Mouse (Mus musculus) megakaryocyte, embryonic 14.5 days (primary cell): Measurements from ENCODE around the gene Cela3b. TPM values are rescaled to one million over a fixed set of nuclear protein-coding genes. Genes with fewer than 3 reads are reported as not detected.
"Not testable (repeated sequence)": the region's sequence is repeated elsewhere in the genome, so short reads cannot be mapped to it uniquely, and the experiment has no call there.

Source experiments
- H3K27me3 ChIP-seq: replicated peaks from 2 replicates; pipeline ENCODE3; 2012; ENCODE audit warnings: inconsistent platforms
- H3K36me3 ChIP-seq: replicated peaks from 2 replicates; pipeline ENCODE3; 2012; ENCODE audit warnings: low read length, inconsistent platforms, mixed read lengths
- H3K4me1 ChIP-seq: 2 replicates; pipeline ENCODE4 v1.6.1; 2012; ENCODE audit warnings: inconsistent platforms
- H3K4me3 ChIP-seq: replicated peaks from 2 replicates; pipeline ENCODE3; 2012; ENCODE audit warnings: moderate library complexity, mild to moderate bottlenecking, inconsistent platforms
- H3K9me3 ChIP-seq: 2 replicates; pipeline ENCODE4 v1.6.1; 2012; ENCODE audit warnings: inconsistent platforms
- FLI1 ChIP-seq: IDR thresholded peaks from 2 replicates; pipeline ENCODE4 v1.6.1; 2012; ENCODE audit warnings: low read length, inconsistent platforms, mixed read lengths
- GATA1 ChIP-seq: IDR thresholded peaks from 3 replicates; pipeline ENCODE4 v1.6.1; 2012; ENCODE audit warnings: mixed read lengths, low read length, inconsistent platforms, borderline replicate concordance
- polyA plus RNA-seq: library from polyadenylated mRNA; stranded (reverse); fragments of >175 nt; gene quantifications from 2 replicates; pipeline ENCODE4 v1.2.3, GENCODE M21; 2012; ENCODE audit warnings: low replicate concordance; ENCODE audit not compliant: insufficient read depth

Cela3b gene
- polyA plus RNA-seq, 1 experiment, result 0.47 TPM

- H3K9me3 ChIP-seq, result no peaks in the 10 kb centered on the region
- H3K36me3 ChIP-seq, result no peaks in the 10 kb centered on the region
- H3K4me3 ChIP-seq, result no peak overlapping the region
- TF ChIP-seq GATA1 (no peak), FLI1 (no peak)
- peaks cover 55% of the 10 kb centered on the region for H3K27me3 ChIP-seq
- H3K4me1 ChIP-seq, result peaks cover 21% of the 10 kb centered on the region
Measured at GRCm38 (mm10) chr4:137449715-137450114, 19.4 kb upstream of the Cela3b start.

- peaks cover 21% of the 10 kb centered on the region for H3K4me1 ChIP-seq
- H3K9me3 ChIP-seq, result no peaks in the 10 kb centered on the region
- H3K4me3 ChIP-seq, result no peak overlapping the region
- no peak for TF ChIP-seq GATA1
- no peak for TF ChIP-seq FLI1
- no peaks in the 10 kb centered on the region for H3K36me3 ChIP-seq
- H3K27me3 ChIP-seq, result peaks cover 53% of the 10 kb centered on the region
Measured at GRCm38 (mm10) chr4:137449132-137449531, 18.8 kb upstream of the Cela3b start.

GRCm38 (mm10) chr4:137448641-137449040, 18.3 kb upstream of the Cela3b start:
- Histone ChIP-seq H3K4me3 (no peak overlapping the region), H3K9me3 (no peaks in the 10 kb centered on the region), H3K4me1 (peaks cover 25% of the 10 kb centered on the region), H3K36me3 (no peaks in the 10 kb centered on the region), H3K27me3 (peaks cover 48% of the 10 kb centered on the region)
- TF ChIP-seq FLI1 (no peak), GATA1 (no peak)

- Histone ChIP-seq H3K9me3 (no peaks in the 10 kb centered on the region), H3K36me3 (no peaks in the 10 kb centered on the region), H3K4me1 (peaks cover 25% of the 10 kb centered on the region), H3K27me3 (peaks cover 45% of the 10 kb centered on the region), H3K4me3 (no peak overlapping the region)
- no peak for TF ChIP-seq FLI1
- TF ChIP-seq GATA1, result no peak
Measured at GRCm38 (mm10) chr4:137448197-137448596, 17.9 kb upstream of the Cela3b start.

GRCm38 (mm10) chr4:137447363-137448196, 17.2 kb upstream of the Cela3b start:
- Histone ChIP-seq H3K4me3 (no peak overlapping the region), H3K36me3 (no peaks in the 10 kb centered on the region), H3K9me3 (no peaks in the 10 kb centered on the region), H3K27me3 (peaks cover 39% of the 10 kb centered on the region), H3K4me1 (peaks cover 25% of the 10 kb centered on the region)
- no peak for TF ChIP-seq GATA1
- TF ChIP-seq FLI1, result no peak

GRCm38 (mm10) chr4:137445881-137446280, 15.5 kb upstream of the Cela3b start:
- H3K4me1 ChIP-seq, result peaks cover 25% of the 10 kb centered on the region

GRCm38 (mm10) chr4:137443625-137444024, 13.3 kb upstream of the Cela3b start:
- Histone ChIP-seq H3K36me3 (no peaks in the 10 kb centered on the region), H3K9me3 (peaks cover 6% of the 10 kb centered on the region), H3K27me3 (peaks cover 25% of the 10 kb centered on the region), H3K4me1 (peaks cover 21% of the 10 kb centered on the region), H3K4me3 (no peak overlapping the region)
- TF ChIP-seq FLI1, result no peak
- no peak for TF ChIP-seq GATA1

More at GRCm38 (mm10) chr4:137445881-137446280, 15.5 kb upstream of the Cela3b start:
- Histone ChIP-seq H3K36me3 (no peaks in the 10 kb centered on the region), H3K9me3 (peaks cover 5% of the 10 kb centered on the region), H3K27me3 (peaks cover 34% of the 10 kb centered on the region), H3K4me3 (no peak overlapping the region)
- no peak for TF ChIP-seq GATA1
- no peak for TF ChIP-seq FLI1

GRCm38 (mm10) chr4:137441332-137441731, 11.0 kb upstream of the Cela3b start:
- TF ChIP-seq FLI1, result no peak
- no peak for TF ChIP-seq GATA1
- Histone ChIP-seq H3K9me3 (peaks cover 6% of the 10 kb centered on the region), H3K36me3 (no peaks in the 10 kb centered on the region), H3K4me1 (peaks cover 10% of the 10 kb centered on the region; the same call in 1 of the 2 replicates), H3K4me3 (no peak overlapping the region), H3K27me3 (peaks cover 21% of the 10 kb centered on the region)

GRCm38 (mm10) chr4:137438842-137439241, 8.5 kb upstream of the Cela3b start:
- no peak for TF ChIP-seq GATA1
- no peak for TF ChIP-seq FLI1
- Histone ChIP-seq H3K4me3 (no peak overlapping the region), H3K4me1 (peaks cover 9% of the 10 kb centered on the region; the same call in 1 of the 2 replicates)

GRCm38 (mm10) chr4:137436979-137437669, 6.8 kb upstream of the Cela3b start:
- no peak overlapping the region for H3K4me3 ChIP-seq
- peaks cover 7% of the 10 kb centered on the region; the same call in 1 of the 2 replicates for H3K4me1 ChIP-seq
- TF ChIP-seq FLI1, result no peak
- TF ChIP-seq GATA1, result no peak
- peaks cover 6% of the 10 kb centered on the region for H3K9me3 ChIP-seq
- no peaks in the 10 kb centered on the region for H3K36me3 ChIP-seq
- H3K27me3 ChIP-seq, result peaks cover 18% of the 10 kb centered on the region

More at GRCm38 (mm10) chr4:137438842-137439241, 8.5 kb upstream of the Cela3b start:
- H3K36me3 ChIP-seq, result no peaks in the 10 kb centered on the region
- peaks cover 18% of the 10 kb centered on the region for H3K27me3 ChIP-seq
- H3K9me3 ChIP-seq, result peaks cover 6% of the 10 kb centered on the region

- H3K9me3 ChIP-seq, H3K4me3 ChIP-seq, H3K36me3 ChIP-seq, H3K4me1 ChIP-seq: not testable (repeated sequence)
- H3K27me3 ChIP-seq, result peaks cover 17% of the 10 kb centered on the region
Measured at GRCm38 (mm10) chr4:137432700-137433550, 2.6 kb upstream of the Cela3b start.
